Mouse (Mus musculus) CD8-positive naive resting alpha-beta T cell, adult 57 days (primary cell): ENCODE data around the gene Tmem169. TPM values are rescaled to one million over a fixed set of nuclear protein-coding genes. Genes with fewer than 3 reads are reported as not detected.

ENCODE experiments used
- total RNA-seq: library from RNA; stranded (reverse); gene quantifications from one replicate; pipeline ENCODE4 v1.2.4, GENCODE M21; 2023

Gene Tmem169
- not detected for total RNA-seq

DNA sequence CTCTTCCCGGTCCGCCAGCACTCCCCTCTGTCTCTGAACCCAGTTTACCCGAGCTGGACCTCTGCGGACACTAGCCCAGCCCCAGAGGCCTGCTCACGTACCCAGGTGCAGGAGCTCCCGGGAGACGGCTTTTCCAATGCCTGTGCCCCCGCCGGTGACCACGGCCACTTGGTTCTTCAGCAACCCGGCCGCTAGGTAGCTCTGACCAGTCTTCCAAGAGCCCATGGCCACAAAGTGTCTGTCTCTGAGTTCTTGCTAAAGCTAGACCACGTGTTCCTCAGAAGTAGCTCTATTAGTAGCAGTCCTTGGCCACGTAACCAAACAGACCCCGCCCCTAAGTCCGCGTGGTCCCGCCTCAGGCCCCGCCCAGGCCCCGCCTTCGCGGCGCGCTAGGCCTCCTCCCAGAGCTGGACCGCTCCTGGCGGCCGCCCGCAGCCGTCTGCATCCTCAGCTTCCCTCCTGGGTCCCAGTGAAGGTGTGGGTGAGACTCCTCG lies at the start of gene Tmem169, which contains the start of gene Pecr:
Gene Tmem169 (plus strand): TSS at position 378 of the 494 bp plus-strand sequence.
Gene Pecr (minus strand): TSS at position 323 of the 494 bp plus-strand sequence.

DNA sequence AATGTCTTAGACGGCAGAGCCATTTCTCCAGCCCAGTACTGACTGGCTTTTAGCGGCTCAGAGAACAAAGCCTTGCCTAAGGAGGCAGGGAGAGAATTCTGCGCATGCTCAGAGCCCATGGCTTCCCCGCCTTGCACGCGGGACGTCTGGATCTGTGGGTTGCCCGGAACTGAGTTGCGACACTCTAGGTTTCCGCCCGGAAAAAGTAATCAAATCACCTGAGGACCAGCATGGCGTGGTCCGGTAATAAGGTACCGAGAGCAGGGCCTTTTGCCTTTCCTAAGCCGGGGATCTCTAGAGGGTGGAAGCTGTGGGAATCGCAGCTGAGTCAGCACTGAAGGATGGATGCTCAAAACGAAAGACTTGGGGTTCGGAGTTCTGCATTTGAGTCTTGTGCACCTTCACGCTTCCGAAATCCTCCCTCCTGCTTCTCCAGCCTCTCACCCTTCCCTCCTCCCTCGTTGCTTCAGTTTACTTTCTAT lies 23.2 kb downstream of the Tmem169 start, which contains the start of gene Xrcc5:
Gene Xrcc5 (plus strand): TSS at position 105 of the 482 bp plus-strand sequence.

Other genes with a start within 250 kb of the Tmem169 start
- gene Mreg, start 72.1 kb upstream of the Tmem169 start, total RNA-seq = 0.52 TPM
- gene Pecr, start 55 bp upstream of the Tmem169 start, total RNA-seq = 3.4 TPM
- 23.4 TPM for gene Xrcc5, start 23.1 kb downstream of the Tmem169 start, total RNA-seq